Mouse (Mus musculus) cortical plate, adult 2 months (tissue): ENCODE data around the gene Pdf.
"Not testable (repeated sequence)": the region's sequence is repeated elsewhere in the genome, so short reads cannot be mapped to it uniquely, and the experiment has no call there.

Source experiments
- CTCF ChIP-seq: fragments of 200-500 bp; IDR thresholded peaks from 2 replicates; pipeline ENCODE4 v1.5.1; 2011; ENCODE audit warnings: mild to moderate bottlenecking, control low read depth, low read length; ENCODE audit not compliant: insufficient read depth; ENCODE audit errors: extremely low read depth
- POLR2A ChIP-seq: fragments of 200-500 bp; IDR thresholded peaks from 2 replicates; pipeline ENCODE4 v1.6.1; 2011; ENCODE audit warnings: mild to moderate bottlenecking, low read length, control low read depth; ENCODE audit not compliant: insufficient read depth; ENCODE audit errors: extremely low read depth

DNA sequence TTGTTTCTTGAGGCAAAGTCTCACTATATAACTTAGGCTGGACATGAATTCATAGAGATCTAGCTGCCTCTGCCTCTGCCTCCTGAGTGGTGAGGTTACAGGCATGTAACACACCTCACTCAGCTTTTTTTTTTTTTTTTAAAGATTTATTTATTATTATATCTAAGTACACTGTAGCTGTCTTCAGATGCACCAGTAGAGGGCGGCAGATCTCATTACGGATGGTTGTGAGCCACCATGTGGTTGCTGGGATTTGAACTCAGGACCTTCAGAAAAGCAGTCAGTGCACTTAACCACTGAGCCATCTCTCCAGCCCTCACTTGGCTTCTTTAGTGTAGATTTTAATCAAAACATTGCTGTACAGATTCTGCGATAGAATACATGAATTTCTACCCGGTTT, 52.1 kb downstream of the Pdf start:
- not testable (repeated sequence) for TF ChIP-seq CTCF, POLR2A
